Mouse (Mus musculus) CH12.LX (cell line): ENCODE results near the gene Speg.

Source experiments
- CTCF ChIP-seq, 2 experiments: IDR thresholded peaks in 1 of 2; conservative IDR thresholded peaks in 1 of 2; 2 replicates each; pipeline ENCODE4 v1.5.1; 2011 to 2012; ENCODE audit warnings: low read depth in 2 of 2, low read length in 2 of 2, improper control_type of control experiment in 1 of 2, inconsistent platforms in 1 of 2, mild to moderate bottlenecking in 1 of 2, moderate library complexity in 1 of 2
- EP300 ChIP-seq: IDR thresholded peaks from 2 replicates; pipeline ENCODE4 v1.6.1; 2011; ENCODE audit warnings: low read length, improper control_type of control experiment
- IRF4 ChIP-seq: IDR thresholded peaks from 2 replicates; pipeline ENCODE4 v1.6.1; 2014; ENCODE audit warnings: low read depth, mild to moderate bottlenecking, inconsistent platforms, low read length, improper control_type of control experiment
- MYC ChIP-seq: IDR thresholded peaks from 2 replicates; pipeline ENCODE4 v1.6.1; 2011; ENCODE audit warnings: low read depth, mild to moderate bottlenecking, improper control_type of control experiment, low read length
- POLR2A ChIP-seq: IDR thresholded peaks from 2 replicates; pipeline ENCODE4 v1.6.1; 2011; ENCODE audit warnings: low read depth, mild to moderate bottlenecking, improper control_type of control experiment, low read length
- RAD21 ChIP-seq: IDR thresholded peaks from 2 replicates; pipeline ENCODE4 v1.6.1; 2011; ENCODE audit warnings: low read depth, mild to moderate bottlenecking, low read length, improper control_type of control experiment, moderate library complexity
- SMC3 ChIP-seq: IDR thresholded peaks from 2 replicates; pipeline ENCODE4 v1.6.1; 2011; ENCODE audit warnings: low read depth, low read length, improper control_type of control experiment

GRCm38 (mm10) chr1:75381482-75382355 is 6.6 kb downstream of the Speg start:
- TF ChIP-seq EP300 (no peak), IRF4 (no peak), CTCF (conservative IDR thresholded peaks at IDR 0.05 in 1 of 2, IDR thresholded peaks at IDR 0.05 in 1 of 2; ENCODE audit: low read depth in 2 of 2, low read length in 2 of 2) (peak in 1 of 2 experiments; percentile 58; a peak in 2 of 4 replicates), RAD21 (peak; percentile 26), POLR2A (peak; percentile 70), SMC3 (peak; percentile 32), MYC (0 out of 2 replicates have a peak, but pooled peaks have one; percentile 38)
